Mouse (Mus musculus): Measurements from ENCODE around the gene Rpl9-ps6. TPM values are rescaled to one million over a fixed set of nuclear protein-coding genes. Genes with fewer than 3 reads are reported as not detected.
A peak's percentile ranks its signal among the peaks of the same experiment; 100 is the strongest.
"Not testable (repeated sequence)": the region's sequence is repeated elsewhere in the genome, so short reads cannot be mapped to it uniquely, and the experiment has no call there.

Rpl9-ps6 gene
- total RNA-seq, 2 experiments from 2014 or later, result 22.8 to 25.4 TPM

DNA sequence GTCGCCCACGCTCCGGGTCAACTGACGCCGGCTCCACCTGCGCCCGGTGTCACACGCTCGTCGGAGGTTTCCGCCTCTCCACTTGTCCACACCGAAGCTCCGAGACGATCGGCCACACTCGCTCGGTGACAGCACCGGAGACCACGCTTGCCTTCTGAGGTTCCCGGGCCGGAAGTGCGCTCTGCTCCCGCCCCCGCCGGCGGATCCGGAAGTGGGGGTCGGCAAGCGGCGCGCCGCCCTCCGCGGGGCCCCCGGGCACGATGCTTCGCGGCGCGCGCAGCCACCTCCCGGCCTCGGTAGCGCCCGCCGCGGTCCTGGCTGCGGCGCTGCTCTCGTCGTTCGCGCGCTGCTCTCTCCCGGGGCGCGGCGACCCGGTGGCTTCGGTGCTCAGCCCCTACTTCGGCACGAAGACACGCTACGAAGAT lies 19.3 kb upstream of the Rpl9-ps6 start, which contains the start of gene Minpp1:
TSS of gene Minpp1 (plus strand) at position 89 of the 425 bp plus-strand sequence.
- DNase-seq (ENCODE audit: low spot score), result peak; percentile 68
- intact Hi-C loops (cut with DNase I), result loop anchor here (5.0 kb wide), 2 partner anchors 453 to 513 kb away; no protein-coding TSS in a partner anchor

DNA sequence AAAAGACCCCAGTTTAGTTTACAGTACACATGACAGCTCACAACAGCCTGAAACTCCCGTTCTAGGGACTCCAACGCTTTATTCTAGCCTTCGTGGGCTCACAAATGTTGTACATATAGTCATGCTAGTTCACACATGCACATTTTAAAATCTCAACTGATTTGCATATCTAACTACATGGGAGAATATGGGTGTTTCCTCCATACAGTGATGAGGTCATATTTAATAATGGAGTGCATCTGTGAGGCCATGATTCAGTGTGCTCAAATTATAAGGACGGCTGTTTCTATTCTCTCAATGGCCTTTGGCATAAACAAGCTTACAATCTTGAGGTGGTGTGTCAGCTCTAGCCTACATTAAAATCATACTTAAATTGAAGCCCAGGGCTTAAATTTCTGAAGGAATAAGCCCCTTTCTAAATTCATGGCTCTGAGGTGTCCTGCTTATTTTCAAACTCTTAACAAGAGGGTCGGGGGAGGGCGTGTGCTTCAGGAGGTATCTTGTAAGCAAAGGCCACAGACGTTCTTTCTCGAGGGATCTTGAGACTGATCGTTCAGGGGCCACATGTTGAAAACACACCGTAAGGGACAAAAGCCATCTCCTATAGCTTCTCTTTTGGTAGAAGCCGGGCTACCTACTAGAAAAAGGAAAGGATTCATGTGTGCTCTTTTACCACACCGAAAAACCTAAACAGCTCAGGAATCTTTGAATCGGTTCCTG lies 18.7 kb upstream of the Rpl9-ps6 start:
- intact Hi-C loops (cut with DNase I), result loop anchor here (5.0 kb wide), 2 partner anchors 453 to 513 kb away; no protein-coding TSS in a partner anchor
- DNase-seq (ENCODE audit: low spot score), result no peak

DNA sequence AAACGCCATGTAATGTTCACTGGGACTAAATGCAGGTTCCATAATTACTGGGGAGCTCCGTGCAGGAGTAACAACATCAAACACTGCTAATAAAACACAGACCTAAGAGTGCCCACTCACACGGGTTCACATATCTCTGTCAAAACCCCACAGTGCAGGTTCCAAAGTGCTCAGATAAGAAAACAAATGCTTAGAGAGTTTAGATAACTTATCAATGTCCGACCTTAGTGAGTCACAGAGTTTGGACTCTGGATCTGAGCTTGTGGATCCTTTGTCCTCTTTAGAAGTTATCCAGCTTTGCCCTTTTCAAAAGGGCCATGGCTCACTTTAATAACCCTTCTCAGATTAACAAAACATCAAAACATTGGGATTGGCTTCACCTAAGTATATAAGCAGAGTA lies 15.1 kb upstream of the Rpl9-ps6 start:
- no peak for DNase-seq (ENCODE audit: low spot score)
- intact Hi-C loops (cut with DNase I), result no loop called here

DNA sequence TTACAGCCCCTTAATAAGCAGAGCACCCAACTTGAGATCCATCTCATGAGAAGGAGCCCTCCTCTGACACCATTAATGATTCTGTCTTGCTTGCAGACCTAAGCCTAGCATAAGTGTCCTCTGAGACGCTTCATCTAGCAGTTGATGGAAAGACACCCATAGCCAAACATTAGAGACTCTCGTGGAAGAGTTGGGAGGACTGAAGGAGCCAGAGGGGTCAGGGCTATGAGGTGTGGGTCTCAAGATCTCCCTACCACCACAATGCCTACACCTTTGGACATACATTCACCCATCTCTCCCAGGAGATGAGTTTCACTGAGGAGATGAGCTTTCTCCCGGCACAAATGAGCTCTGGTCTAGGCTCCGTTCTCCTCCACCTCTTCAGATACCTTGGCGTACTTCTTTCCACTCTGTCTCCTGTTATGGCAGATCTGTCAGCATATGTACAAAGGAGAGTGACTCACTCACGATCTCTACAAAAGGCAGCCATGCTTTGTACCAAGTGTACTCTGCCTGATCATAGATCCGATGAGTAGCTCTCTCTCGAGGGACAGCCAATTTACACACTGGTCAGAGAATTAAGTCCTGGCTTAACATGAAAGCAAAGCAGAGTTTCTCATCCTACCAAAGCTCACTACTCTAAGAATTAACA lies 14.5 kb upstream of the Rpl9-ps6 start:
- no peak for DNase-seq (ENCODE audit: low spot score)
- intact Hi-C loops (cut with DNase I), result no loop called here

DNA sequence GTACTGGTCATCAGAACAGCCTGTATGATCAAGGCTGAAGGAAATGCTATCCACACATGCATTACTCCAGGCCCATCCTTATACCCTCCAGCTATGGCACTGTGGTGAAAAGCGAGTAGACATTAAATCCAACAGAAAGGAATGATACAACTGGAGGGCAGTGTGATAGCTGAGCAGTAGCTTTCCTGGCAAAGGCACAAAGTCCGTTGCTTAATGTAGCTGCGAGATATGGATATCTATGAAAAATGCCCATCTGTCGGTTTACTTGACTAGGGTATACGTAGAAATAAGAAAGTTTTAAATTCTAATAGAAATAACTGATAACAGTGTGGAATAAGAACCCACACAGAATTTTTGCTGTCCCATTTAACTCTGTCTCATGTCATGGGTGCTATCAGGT lies 13.9 kb upstream of the Rpl9-ps6 start:
- intact Hi-C loops (cut with DNase I), result no loop called here
- no peak for DNase-seq (ENCODE audit: low spot score)

DNA sequence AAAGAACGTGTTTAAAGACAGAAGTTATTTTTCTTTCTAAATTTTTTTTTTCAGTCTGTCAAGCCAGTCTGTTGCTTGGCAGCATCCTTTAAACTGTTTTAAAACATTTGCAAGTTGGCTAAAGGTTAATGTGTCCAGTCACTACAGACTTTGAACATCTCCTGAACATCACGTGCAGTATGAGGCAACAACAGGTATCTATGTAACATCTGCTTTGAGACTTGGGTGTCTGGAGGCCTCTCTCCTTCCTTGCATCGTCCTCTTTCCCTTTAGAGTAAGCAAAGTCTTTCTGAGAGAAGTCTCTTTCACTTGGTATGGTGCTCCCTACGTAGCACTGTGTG lies 10.3 kb upstream of the Rpl9-ps6 start:
- intact Hi-C loops (cut with DNase I), result no loop called here
- DNase-seq (ENCODE audit: low spot score), result no peak

DNA sequence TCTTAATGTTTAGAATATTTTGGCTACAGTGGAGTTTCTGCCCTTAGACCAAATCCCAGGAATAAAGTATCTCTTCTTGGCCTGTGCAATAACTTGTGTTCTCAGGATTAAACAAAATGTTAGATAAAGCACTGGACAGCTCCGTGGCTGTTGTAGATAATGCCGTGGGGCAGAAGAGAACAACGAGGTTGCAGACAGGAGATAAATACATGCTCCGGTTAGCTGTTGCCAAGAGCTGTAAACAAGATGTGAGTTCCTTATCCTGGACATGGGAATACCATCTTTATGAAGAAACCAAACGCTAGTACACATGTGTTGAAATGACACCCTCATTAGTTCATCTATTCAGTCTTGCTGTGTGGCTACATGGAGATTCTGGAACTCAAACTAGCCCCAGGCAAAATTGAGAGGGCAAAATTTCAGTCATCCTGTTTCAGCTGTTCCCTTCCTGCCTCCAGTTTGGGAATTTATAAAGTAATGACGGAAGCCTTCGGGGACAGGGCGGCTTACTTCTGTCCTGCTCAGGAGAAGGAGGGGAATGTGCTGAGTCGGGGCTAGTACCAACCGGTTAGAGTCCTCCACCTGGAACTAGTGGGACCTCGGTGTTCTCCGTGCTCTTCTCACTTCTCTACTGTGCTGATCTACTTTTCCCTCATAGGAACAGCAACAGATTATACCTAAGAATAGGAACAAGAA lies 9.8 kb upstream of the Rpl9-ps6 start:
- intact Hi-C loops (cut with DNase I), result no loop called here

DNA sequence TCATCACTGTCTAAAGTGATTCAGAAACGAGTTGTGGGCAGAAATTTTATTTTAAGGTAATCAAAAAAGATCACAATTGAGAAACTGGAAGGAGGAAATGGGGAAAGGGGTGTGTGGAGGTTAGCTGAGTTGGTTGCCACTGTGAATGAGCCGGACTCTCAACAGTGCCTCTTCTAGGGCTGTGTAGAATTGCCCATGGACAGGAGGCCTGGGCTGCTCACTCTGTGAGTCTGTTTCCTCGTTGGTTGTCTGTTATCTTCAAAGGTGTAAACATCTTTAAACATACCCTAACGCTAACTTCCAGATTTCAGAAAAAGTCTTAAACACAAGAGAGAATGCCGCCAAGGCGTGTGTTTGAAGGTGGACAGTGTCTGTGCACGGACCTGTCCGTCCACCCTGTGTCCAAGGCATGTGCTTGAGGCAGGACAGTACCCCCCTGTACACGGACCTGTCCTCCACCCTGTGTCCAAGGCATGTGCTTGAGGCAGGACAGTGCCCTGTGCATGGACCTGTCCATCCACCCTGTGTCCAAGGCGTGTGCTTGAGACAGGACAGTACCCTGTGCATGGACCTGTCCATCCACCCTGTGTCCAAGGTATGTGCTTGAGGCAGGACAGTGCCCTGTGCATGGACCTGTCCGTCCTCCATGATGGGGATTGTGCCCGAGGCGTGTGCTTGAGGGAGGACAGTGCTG lies 4.3 kb upstream of the Rpl9-ps6 start:
- DNase-seq (ENCODE audit: low spot score), result no peak
- intact Hi-C loops (cut with DNase I), result no loop called here

More for the DNA sequence above, 9.8 kb upstream of the Rpl9-ps6 start:
- no peak for DNase-seq (ENCODE audit: low spot score)

DNA sequence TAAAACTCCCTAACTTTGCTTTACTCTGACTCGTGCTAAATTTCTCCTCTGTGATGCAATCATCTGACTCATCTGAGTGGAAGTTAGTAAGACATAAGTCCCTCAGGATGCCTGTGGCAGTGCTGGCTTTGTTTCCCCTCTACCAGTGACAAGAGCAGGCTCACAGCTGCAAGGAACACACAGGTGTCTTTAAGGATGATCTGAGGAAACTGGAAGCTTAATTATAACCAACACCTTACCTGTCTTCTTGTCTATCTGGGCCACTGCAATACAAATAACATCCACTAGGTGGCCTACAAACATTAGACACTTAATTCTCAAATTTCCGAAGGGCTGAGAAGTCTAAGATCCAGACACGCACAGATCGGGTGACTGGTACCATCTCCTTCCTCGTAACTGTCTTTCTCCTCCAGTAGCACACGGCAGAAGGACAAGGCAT lies 3.7 kb upstream of the Rpl9-ps6 start:
- no peak for DNase-seq (ENCODE audit: low spot score)
- intact Hi-C loops (cut with DNase I), result no loop called here

DNA sequence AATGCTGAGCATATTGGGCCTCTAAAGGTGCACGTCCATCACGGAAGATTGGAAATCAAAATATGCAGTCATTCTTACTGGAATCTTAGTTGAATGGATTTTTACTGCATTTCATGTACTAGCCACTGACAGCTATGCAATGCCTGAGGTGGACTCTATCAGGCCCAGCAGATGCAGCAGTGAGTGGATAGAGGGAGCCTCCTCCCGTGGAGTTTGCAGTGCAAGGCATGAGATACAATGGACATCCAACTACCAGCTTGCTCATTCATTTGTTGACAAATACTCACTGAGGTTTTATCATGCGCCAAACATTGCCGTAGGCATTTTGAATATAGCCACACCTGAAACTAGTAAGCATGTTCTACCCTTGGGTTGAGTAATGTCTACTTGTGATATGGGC lies 947 bp upstream of the Rpl9-ps6 start:
- intact Hi-C loops (cut with DNase I), result no loop called here
- DNase-seq (ENCODE audit: low spot score), result no peak

DNA sequence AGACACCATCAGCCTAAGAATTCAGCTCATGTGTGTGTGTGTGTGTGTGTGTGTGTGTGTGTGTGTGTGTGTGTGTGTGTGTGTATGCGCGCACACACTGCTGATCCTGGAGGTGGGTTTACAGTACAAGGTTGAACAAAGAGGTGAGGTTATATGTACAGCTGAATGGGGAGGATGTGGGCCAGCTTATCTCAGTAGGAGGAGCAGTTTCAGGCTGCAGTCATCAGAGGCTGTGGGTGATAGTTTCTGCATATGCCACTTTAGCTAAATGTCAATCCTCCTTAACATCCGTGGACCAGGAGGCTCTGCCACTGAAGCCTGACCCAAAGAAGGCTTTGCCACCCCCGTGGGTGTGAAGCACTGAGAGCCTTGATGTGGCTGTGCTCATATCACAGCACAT lies 1.1 kb downstream of the Rpl9-ps6 start:
- no peak for DNase-seq (ENCODE audit: low spot score)
- intact Hi-C loops (cut with DNase I), result no loop called here

DNA sequence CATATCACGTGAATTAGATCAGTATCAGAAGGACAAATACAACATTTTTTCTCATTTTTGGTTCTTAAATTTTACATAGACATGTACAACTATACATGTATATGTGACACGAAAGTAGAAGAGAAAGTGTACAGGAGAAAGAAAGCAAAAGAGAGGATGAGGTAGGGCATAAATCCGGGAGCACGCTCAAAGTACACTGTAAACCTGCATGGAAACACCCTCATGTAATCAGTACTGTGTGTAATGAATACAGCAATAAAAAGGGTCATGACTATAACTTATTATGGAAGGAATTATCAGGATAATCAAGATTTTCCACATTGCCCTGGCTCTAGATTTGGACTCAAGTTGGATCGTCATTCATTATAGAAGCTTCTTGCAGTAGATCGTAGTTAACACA lies 3.3 kb downstream of the Rpl9-ps6 start:
- DNase-seq (ENCODE audit: low spot score), result no peak
- intact Hi-C loops (cut with DNase I), result no loop called here

DNA sequence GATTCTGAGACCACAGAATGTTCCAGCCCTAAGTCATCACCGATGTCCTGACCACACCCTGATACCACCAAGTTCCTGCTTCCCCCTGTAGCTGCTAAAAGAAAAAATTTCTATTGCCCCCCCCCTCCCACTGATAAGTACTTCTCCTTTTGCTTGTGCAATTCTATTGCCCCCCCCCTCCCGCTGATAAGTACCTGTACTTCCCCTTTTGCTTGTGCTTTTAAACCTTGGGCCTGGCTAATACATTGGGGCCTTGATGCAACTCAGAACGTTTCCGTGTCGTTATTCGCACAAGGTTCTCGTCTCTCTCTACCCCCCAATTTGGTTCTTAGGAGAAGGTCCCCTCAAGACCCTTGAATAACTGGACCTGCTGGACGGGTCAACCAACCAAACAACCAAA lies 8.7 kb downstream of the Rpl9-ps6 start:
- DNase-seq (ENCODE audit: low spot score); intact Hi-C loops (cut with DNase I): not testable (repeated sequence)

DNA sequence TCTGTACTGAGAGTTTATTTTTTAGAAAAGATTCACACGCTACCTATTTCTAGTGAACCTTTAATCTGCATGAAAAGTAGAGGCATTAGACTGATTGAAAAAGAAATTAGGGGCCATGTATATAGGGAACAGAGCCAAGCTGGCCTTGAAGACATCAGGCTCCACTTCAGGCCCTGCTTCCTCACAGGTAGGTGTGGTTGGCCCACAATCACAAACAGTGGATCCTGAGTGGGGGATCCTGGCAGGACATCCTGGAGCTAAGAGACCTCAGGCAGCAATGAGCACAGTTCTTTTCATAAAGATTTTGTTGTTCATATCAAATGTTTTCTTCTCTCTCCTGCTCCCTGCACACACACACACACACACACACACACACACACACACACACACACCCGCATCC lies 9.6 kb downstream of the Rpl9-ps6 start:
- DNase-seq (ENCODE audit: low spot score), result no peak
- intact Hi-C loops (cut with DNase I), result no loop called here

DNA sequence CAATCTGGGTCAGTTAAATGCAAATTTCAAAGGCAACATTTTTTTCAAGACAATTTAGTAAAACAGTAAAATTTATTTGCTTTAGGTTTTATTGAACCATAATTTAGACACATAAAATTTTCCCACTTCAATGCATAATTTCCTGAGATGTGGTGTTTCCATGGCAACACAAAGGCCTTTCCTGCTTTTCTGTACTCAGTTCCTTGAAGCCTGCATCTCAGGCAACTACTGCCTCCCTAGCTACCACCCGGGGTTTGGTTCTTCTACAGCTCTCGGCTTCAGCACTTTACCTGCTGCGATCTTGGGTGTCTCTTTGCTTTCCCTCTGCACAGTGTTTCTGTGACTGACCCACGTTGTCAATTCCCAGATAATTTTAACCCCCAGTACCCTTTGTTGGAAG lies 14.1 kb downstream of the Rpl9-ps6 start:
- intact Hi-C loops (cut with DNase I), result no loop called here
- no peak for DNase-seq (ENCODE audit: low spot score)

DNA sequence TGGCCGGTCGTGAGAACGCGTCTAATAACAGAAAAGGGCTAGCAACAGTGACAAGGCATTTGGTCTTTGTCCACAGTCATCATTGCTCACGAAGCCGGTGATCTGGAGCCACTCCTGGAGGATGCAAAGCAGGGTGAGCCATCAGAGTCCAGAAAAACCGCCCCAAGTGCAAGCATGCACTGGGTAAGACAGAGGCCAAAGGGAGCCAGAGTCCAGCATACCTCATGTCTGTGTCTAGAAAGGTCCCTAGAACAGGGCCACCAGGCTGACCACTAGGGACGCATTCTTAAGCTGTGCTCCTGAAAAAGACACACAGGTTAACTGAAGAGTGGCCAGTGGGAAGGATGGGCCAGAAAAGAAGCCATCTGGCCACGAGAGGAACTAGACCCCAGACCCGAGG lies 17.4 kb downstream of the Rpl9-ps6 start:
- intact Hi-C loops (cut with DNase I), result no loop called here
- DNase-seq (ENCODE audit: low spot score), result no peak

DNA sequence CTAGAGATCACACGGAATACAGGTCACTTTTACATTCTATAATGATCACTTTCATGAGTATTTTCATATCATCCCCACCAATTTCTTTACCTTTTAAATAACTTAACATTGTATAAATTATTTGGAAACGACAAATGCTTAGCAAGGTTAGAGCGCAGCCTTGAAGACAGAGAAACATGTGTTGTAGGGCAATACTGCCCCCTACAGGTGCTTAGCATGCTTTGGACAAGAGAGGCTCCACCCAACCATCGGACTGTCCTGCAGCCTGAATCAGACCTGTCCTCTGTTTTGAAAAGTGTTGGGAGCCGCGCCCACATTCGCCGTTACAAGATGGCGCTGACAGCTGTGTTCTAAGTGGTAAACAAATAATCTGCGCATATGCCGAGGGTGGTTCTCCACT lies 24.8 kb downstream of the Rpl9-ps6 start:
- no peak for DNase-seq (ENCODE audit: low spot score)

DNA sequence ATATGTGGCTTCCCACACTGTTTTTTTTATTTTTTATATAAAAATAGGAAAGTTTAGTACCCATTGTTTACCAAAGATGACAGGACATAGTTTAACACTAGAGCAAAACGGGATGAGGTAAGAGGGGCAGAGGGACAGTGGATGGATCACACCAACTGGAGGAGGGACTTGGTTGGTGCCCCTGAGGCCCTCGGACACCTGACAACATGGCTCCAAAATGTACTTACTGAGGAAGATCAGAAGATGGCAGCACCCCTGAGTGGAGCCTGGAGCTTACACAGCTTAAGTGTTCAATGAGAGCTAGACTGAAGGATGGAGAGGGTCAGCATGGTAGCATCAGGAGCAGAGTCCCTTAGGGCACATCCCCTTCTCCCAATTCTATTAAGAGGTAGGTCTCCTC lies 27.0 kb downstream of the Rpl9-ps6 start:
- DNase-seq (ENCODE audit: low spot score), result no peak
- intact Hi-C loops (cut with DNase I), result no loop called here

More for the DNA sequence above, 24.8 kb downstream of the Rpl9-ps6 start:
- intact Hi-C loops (cut with DNase I), result no loop called here

DNA sequence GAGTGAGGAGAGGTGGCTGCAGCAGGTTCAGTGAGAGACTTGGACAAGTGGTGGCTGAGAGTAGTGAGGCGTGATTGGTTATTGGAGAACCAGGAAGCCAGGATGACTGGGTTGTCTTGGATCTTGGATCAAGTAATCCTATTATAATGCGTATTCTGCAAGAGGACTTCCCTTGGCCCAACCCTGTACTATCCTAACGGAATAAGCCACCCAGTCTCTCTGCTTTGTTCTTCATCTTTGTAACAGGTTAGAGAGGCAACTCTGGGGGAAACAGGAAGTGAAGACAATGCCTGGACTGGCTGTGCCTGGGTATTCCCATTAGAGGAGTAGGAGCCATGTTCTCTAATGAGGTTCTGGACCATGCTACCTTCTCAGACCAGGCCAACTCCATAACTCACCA lies 40.5 kb downstream of the Rpl9-ps6 start:
- intact Hi-C loops (cut with DNase I), result no loop called here

DNA sequence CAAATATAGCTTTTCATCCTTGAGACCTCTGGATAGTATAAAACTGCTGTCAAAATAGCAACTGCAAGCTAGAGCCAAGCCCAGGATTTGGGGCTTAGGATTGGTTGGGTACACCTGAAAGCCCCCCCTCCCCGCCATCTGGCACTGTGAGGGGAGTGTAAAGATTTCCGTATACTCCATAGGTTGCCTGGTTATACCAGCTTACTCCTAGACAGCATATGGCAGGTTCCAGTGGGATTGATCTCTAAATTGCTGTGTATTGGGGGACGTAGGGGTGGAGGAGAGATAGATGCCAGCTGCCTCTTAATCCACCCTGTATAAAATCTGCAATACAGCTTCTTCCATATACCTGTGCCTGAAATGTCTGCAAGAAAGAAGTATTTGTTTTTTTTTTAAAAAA lies 41.7 kb downstream of the Rpl9-ps6 start:
- no peak for DNase-seq (ENCODE audit: low spot score)
- intact Hi-C loops (cut with DNase I), result no loop called here

More for the DNA sequence above, 40.5 kb downstream of the Rpl9-ps6 start:
- no peak for DNase-seq (ENCODE audit: low spot score)

Data from heart, postnatal 25 days (tissue).